Mouse (Mus musculus): Measurements from ENCODE around the gene Aars2. TPM values are rescaled to one million over a fixed set of nuclear protein-coding genes. Genes with fewer than 3 reads are reported as not detected.

Gene Aars2
- total RNA-seq, 2 experiments from 2014 or later = 16.0 to 16.5 TPM

- DNase-seq (ENCODE audit: low spot score in 2 of 2) = no peak
Measured at GRCm38 (mm10) chr17:45498397-45498796, 8.2 kb upstream of the Aars2 start.

- DNase-seq (ENCODE audit: low spot score in 2 of 2) = no peak
Measured at GRCm38 (mm10) chr17:45499516-45499915, 7.1 kb upstream of the Aars2 start.

GRCm38 (mm10) chr17:45500981-45501380 is 5.7 kb upstream of the Aars2 start:
- DNase-seq (ENCODE audit: low spot score in 2 of 2) = no peak

GRCm38 (mm10) chr17:45502324-45502723 is 4.3 kb upstream of the Aars2 start:
- DNase-seq (ENCODE audit: low spot score in 2 of 2) = no peak

GRCm38 (mm10) chr17:45503301-45503973 is 3.2 kb upstream of the Aars2 start:
- DNase-seq (ENCODE audit: low spot score in 2 of 2) = no peak

GRCm38 (mm10) chr17:45505941-45506465 is 638 bp upstream of the Aars2 start:
- DNase-seq (ENCODE audit: low spot score in 2 of 2) = no peak

GRCm38 (mm10) chr17:45510871-45511270 is 4.2 kb downstream of the Aars2 start:
- no peak for DNase-seq (ENCODE audit: low spot score in 2 of 2)

GRCm38 (mm10) chr17:45511757-45512156 is 5.1 kb downstream of the Aars2 start:
- no peak for DNase-seq (ENCODE audit: low spot score in 2 of 2)

GRCm38 (mm10) chr17:45515204-45515726 is 8.6 kb downstream of the Aars2 start:
- DNase-seq (ENCODE audit: low spot score in 2 of 2) = no peak

- DNase-seq (ENCODE audit: low spot score in 2 of 2) = no peak
Measured at GRCm38 (mm10) chr17:45515806-45516205, 9.2 kb downstream of the Aars2 start.

GRCm38 (mm10) chr17:45516488-45516887 is 9.8 kb downstream of the Aars2 start:
- DNase-seq (ENCODE audit: low spot score in 2 of 2) = peak in 1 of 2 experiments; percentile 60

GRCm38 (mm10) chr17:45517135-45517534 is 10.5 kb downstream of the Aars2 start:
- DNase-seq (ENCODE audit: low spot score in 2 of 2) = no peak

GRCm38 (mm10) chr17:45517549-45518215 is 11.0 kb downstream of the Aars2 start:
- no peak for DNase-seq (ENCODE audit: low spot score in 2 of 2)

- DNase-seq (ENCODE audit: low spot score in 2 of 2) = no peak
Measured at GRCm38 (mm10) chr17:45518766-45519475, 12.3 kb downstream of the Aars2 start.

- DNase-seq (ENCODE audit: low spot score in 2 of 2) = no peak
Measured at GRCm38 (mm10) chr17:45520136-45520535, 13.5 kb downstream of the Aars2 start.

- DNase-seq (ENCODE audit: low spot score in 2 of 2) = no peak
Measured at GRCm38 (mm10) chr17:45523263-45523662, 16.6 kb downstream of the Aars2 start, which contains the start of gene Tcte1. Gene Tcte1, plus strand, starts transcription at chr17:45523434.

GRCm38 (mm10) chr17:45524961-45525360 is 18.3 kb downstream of the Aars2 start:
- no peak for DNase-seq (ENCODE audit: low spot score in 2 of 2)

- no peak for DNase-seq (ENCODE audit: low spot score in 2 of 2)
Measured at GRCm38 (mm10) chr17:45526571-45526970, 19.9 kb downstream of the Aars2 start.

GRCm38 (mm10) chr17:45530346-45530782 is 23.7 kb downstream of the Aars2 start:
- no peak for DNase-seq (ENCODE audit: low spot score in 2 of 2)

GRCm38 (mm10) chr17:45532896-45533295 is 26.3 kb downstream of the Aars2 start:
- DNase-seq (ENCODE audit: low spot score in 2 of 2) = no peak

- no peak for DNase-seq (ENCODE audit: low spot score in 2 of 2)
Measured at GRCm38 (mm10) chr17:45536264-45536663, 29.6 kb downstream of the Aars2 start.

GRCm38 (mm10) chr17:45538394-45538793 is 31.8 kb downstream of the Aars2 start:
- DNase-seq (ENCODE audit: low spot score in 2 of 2) = no peak
